Mouse (Mus musculus) thymus, adult 2 months (tissue): ENCODE data around the gene Yipf1.
"Not testable (repeated sequence)": the region's sequence is repeated elsewhere in the genome, so short reads cannot be mapped to it uniquely, and the experiment has no call there.

Experiments
- CTCF ChIP-seq: fragments of 200-500 bp; IDR thresholded peaks from 2 replicates; pipeline ENCODE4 v1.5.1; 2012; ENCODE audit warnings: mild to moderate bottlenecking, control low read depth, low read length, moderate library complexity, borderline replicate concordance; ENCODE audit not compliant: control insufficient read depth, poor library complexity, insufficient read depth; ENCODE audit errors: extremely low read depth
- POLR2A ChIP-seq: fragments of 200-500 bp; IDR thresholded peaks from 2 replicates; pipeline ENCODE4 v1.6.1; 2012; ENCODE audit warnings: mild to moderate bottlenecking, low read length, control low read depth, moderate library complexity; ENCODE audit not compliant: control insufficient read depth, poor library complexity, insufficient read depth; ENCODE audit errors: extremely low read depth

- TF ChIP-seq CTCF, POLR2A: not testable (repeated sequence)
Measured at GRCm38 (mm10) chr4:107357172-107357571, 43.0 kb downstream of the Yipf1 start.
